Comparison of ENCODE assay signal across 8 mouse cellular contexts in genomic region chr4:89523423-89524259, GRCm38 (mm10).
DNase-seq lines count a peak whose midpoint lies in the region; ATAC-seq and TF ChIP-seq lines count a peak whose summit lies in the region.

No protein-coding gene starts in this region.

- no peak for DNase-seq in kidney, postnatal 0 days (ENCODE audit: low spot score)
- no peak for DNase-seq in kidney, postnatal 10 days
- no peak for DNase-seq in forebrain, embryonic 11.5 days (ENCODE audit: low spot score)
- no peak for DNase-seq in cerebellum, adult 11-12 months
- DNase-seq in spleen, postnatal 36 days (ENCODE audit: low spot score in 2 of 2) = no peak

- H3K4me3 ChIP-seq in kidney, postnatal 0 days (replicated peaks; ENCODE audit: low read depth, low read length) = peak overlapping the region; percentile 35; the same call in 1 of the 2 replicates
- peak overlapping the region; percentile 41; the same call in 1 of the 2 replicates for H3K4me3 ChIP-seq in forebrain, embryonic 11.5 days (ENCODE audit: low read depth, low read length)
- H3K4me3 ChIP-seq in liver, embryonic 12.5 days = peak overlapping the region; percentile 56
- H3K4me3 ChIP-seq in stomach, embryonic 14.5 days (ENCODE audit: low read depth, low read length) = peak overlapping the region; percentile 41; the same call in 1 of the 2 replicates

- H3K4me1 ChIP-seq in kidney, postnatal 0 days (replicated peaks; ENCODE audit: insufficient read depth, low read length) = no peaks in the 10 kb centered on the region
- no peaks in the 10 kb centered on the region for H3K4me1 ChIP-seq in forebrain, embryonic 11.5 days (replicated peaks; ENCODE audit: control insufficient read depth, insufficient read depth, low read length)
- H3K4me1 ChIP-seq in liver, embryonic 12.5 days = peaks cover 14% of the 10 kb centered on the region
- H3K4me1 ChIP-seq in stomach, embryonic 14.5 days (ENCODE audit: control insufficient read depth, insufficient read depth, low read length) = no peaks in the 10 kb centered on the region

- no peak for TF ChIP-seq CTCF in kidney, postnatal 0 days (IDR thresholded peaks at IDR 0.05; ENCODE audit: low read depth)

- WGBS in kidney, postnatal 0 days = 9% methylated on average over 10 of the region's 10 CpGs
- WGBS in forebrain, embryonic 11.5 days = 14% methylated on average over 10 of the region's 10 CpGs
- 8% methylated on average over 10 of the region's 10 CpGs for WGBS in liver, embryonic 12.5 days (ENCODE audit: insufficient replicate concordance)
- 9% methylated on average over 10 of the region's 10 CpGs for WGBS in stomach, embryonic 14.5 days

- peaks cover 8% of the 10 kb centered on the region; the same call in 1 of the 2 replicates for H3K27me3 ChIP-seq in kidney, postnatal 0 days (ENCODE audit: insufficient read depth, low read length)
- H3K27me3 ChIP-seq in forebrain, embryonic 11.5 days (ENCODE audit: control insufficient read depth, insufficient read depth, low read length) = peaks cover 10% of the 10 kb centered on the region; the same call in 1 of the 2 replicates
- peaks cover 53% of the 10 kb centered on the region for H3K27me3 ChIP-seq in liver, embryonic 12.5 days (replicated peaks)
- H3K27me3 ChIP-seq in stomach, embryonic 14.5 days (ENCODE audit: control insufficient read depth, insufficient read depth, low read length) = 0 out of 2 replicates have a peak, but pooled peaks cover 7% of the 10 kb centered on the region

- no peak for ATAC-seq in kidney, postnatal 0 days (replicated peaks; ENCODE audit: low FRiP score, low read depth)
- 0 out of 2 replicates have a peak, but pooled peaks have one; percentile 29 for ATAC-seq in forebrain, embryonic 11.5 days (replicated peaks; ENCODE audit: low FRiP score)
- peak; percentile 80 for ATAC-seq in liver, embryonic 12.5 days
- peak; percentile 49; the same call in 1 of the 2 replicates for ATAC-seq in stomach, embryonic 14.5 days (ENCODE audit: insufficient number of reproducible peaks, insufficient read depth, low FRiP score, low read depth)
- ATAC-seq in monocyte, adult 5-6 weeks (replicated peaks; ENCODE audit: insufficient number of reproducible peaks, low FRiP score, low TSS enrichment, poor library complexity, severe bottlenecking) = no peak

- H3K4me2 ChIP-seq in kidney, postnatal 0 days (ENCODE audit: low read length) = peak overlapping the region; percentile 62
- peak overlapping the region; percentile 86; the same call in 1 of the 2 replicates for H3K4me2 ChIP-seq in forebrain, embryonic 11.5 days (ENCODE audit: low read depth, low read length, severe bottlenecking)
- H3K4me2 ChIP-seq in liver, embryonic 12.5 days = peak overlapping the region; percentile 76
- H3K4me2 ChIP-seq in stomach, embryonic 14.5 days (replicated peaks; ENCODE audit: low read depth, low read length) = peak overlapping the region; percentile 61

- no peaks in the 10 kb centered on the region for H3K36me3 ChIP-seq in kidney, postnatal 0 days (ENCODE audit: insufficient read depth, low read length)
- H3K36me3 ChIP-seq in forebrain, embryonic 11.5 days (ENCODE audit: control insufficient read depth, insufficient read depth, low read length) = no peaks in the 10 kb centered on the region
- H3K36me3 ChIP-seq in liver, embryonic 12.5 days = no peaks in the 10 kb centered on the region
- H3K36me3 ChIP-seq in stomach, embryonic 14.5 days (ENCODE audit: control insufficient read depth, insufficient read depth, low read length) = no peaks in the 10 kb centered on the region

- no peak overlapping the region for H3K27ac ChIP-seq in kidney, postnatal 0 days
- H3K27ac ChIP-seq in forebrain, embryonic 11.5 days (ENCODE audit: low read depth, low read length) = no peak overlapping the region
- no peak overlapping the region for H3K27ac ChIP-seq in liver, embryonic 12.5 days
- H3K27ac ChIP-seq in stomach, embryonic 14.5 days (ENCODE audit: low read length) = no peak overlapping the region

- H3K9ac ChIP-seq in kidney, postnatal 0 days (ENCODE audit: low read depth, low read length) = no peak overlapping the region
- no peak overlapping the region for H3K9ac ChIP-seq in forebrain, embryonic 11.5 days (ENCODE audit: low read length)
- no peak overlapping the region; the same call in 1 of the 2 replicates for H3K9ac ChIP-seq in liver, embryonic 12.5 days
- H3K9ac ChIP-seq in stomach, embryonic 14.5 days (replicated peaks; ENCODE audit: low read depth, low read length) = no peak overlapping the region

- H3K9me3 ChIP-seq in kidney, postnatal 0 days (replicated peaks; ENCODE audit: low read length) = no peaks in the 10 kb centered on the region
- H3K9me3 ChIP-seq in forebrain, embryonic 11.5 days (ENCODE audit: control insufficient read depth, low read length) = no peaks in the 10 kb centered on the region
- H3K9me3 ChIP-seq in liver, embryonic 12.5 days (replicated peaks) = no peaks in the 10 kb centered on the region
- H3K9me3 ChIP-seq in stomach, embryonic 14.5 days (ENCODE audit: control insufficient read depth, low read depth, low read length) = no peaks in the 10 kb centered on the region

Comparison
In these comparisons a context has a peak if more than half of its experiments do, and no peak if none do; other contexts are left out.
1. ATAC-seq: peak in forebrain, embryonic 11.5 days (single experiment), liver, embryonic 12.5 days (single experiment) and stomach, embryonic 14.5 days (single experiment); none in kidney, postnatal 0 days (single experiment) and monocyte, adult 5-6 weeks (single experiment).
2. Peak in every context shown above with its lines, with median percentiles within 50 percentile points of each other: H3K4me2 ChIP-seq and H3K4me3 ChIP-seq.